Mouse (Mus musculus): ENCODE results near the gene Smarcd2. TPM values are rescaled to one million over a fixed set of nuclear protein-coding genes. Genes with fewer than 3 reads are reported as not detected.

Gene Smarcd2
- polyA plus RNA-seq, 1 experiment from 2014 or later, result 72.4 TPM

GRCm38 (mm10) chr11:106286987-106287386, 14.2 kb upstream of the Smarcd2 start:
- no peak for DNase-seq (ENCODE audit: low spot score)
- Histone ChIP-seq H3K36me3 (ENCODE audit: control insufficient read depth, insufficient read depth, low read length) (no peaks in the 10 kb centered on the region), H3K4me3 (ENCODE audit: low read depth, low read length) (no peak overlapping the region), H3K27ac (ENCODE audit: low read depth) (no peak overlapping the region), H3K4me2 (ENCODE audit: low read length) (no peak overlapping the region), H3K27me3 (replicated peaks; ENCODE audit: control insufficient read depth, insufficient read depth, low read length) (no peaks in the 10 kb centered on the region), H3K9ac (ENCODE audit: low read length) (no peak overlapping the region), H3K4me1 (replicated peaks; ENCODE audit: control insufficient read depth, insufficient read depth, low read length) (no peaks in the 10 kb centered on the region), H3K9me3 (ENCODE audit: control insufficient read depth, low read length) (no peaks in the 10 kb centered on the region)
- WGBS, result 59% methylated on average over 11 of the region's 11 CpGs
- ATAC-seq (replicated peaks; ENCODE audit: low FRiP score, low TSS enrichment, low read depth), result no peak

GRCm38 (mm10) chr11:106286206-106286605, 13.4 kb upstream of the Smarcd2 start:
- H3K36me3 ChIP-seq (ENCODE audit: control insufficient read depth, insufficient read depth, low read length), result no peaks in the 10 kb centered on the region
- WGBS, result 89% methylated on average over 7 of the region's 7 CpGs
- no peaks in the 10 kb centered on the region for H3K27me3 ChIP-seq (replicated peaks; ENCODE audit: control insufficient read depth, insufficient read depth, low read length)
- H3K4me1 ChIP-seq (replicated peaks; ENCODE audit: control insufficient read depth, insufficient read depth, low read length), result no peaks in the 10 kb centered on the region
- ATAC-seq (replicated peaks; ENCODE audit: low FRiP score, low TSS enrichment, low read depth), result no peak
- no peak overlapping the region for H3K27ac ChIP-seq (ENCODE audit: low read depth)
- DNase-seq (ENCODE audit: low spot score), result no peak
- H3K4me3 ChIP-seq (ENCODE audit: low read depth, low read length), result no peak overlapping the region
- H3K9me3 ChIP-seq (ENCODE audit: control insufficient read depth, low read length), result no peaks in the 10 kb centered on the region
- no peak overlapping the region for H3K9ac ChIP-seq (ENCODE audit: low read length)
- no peak overlapping the region for H3K4me2 ChIP-seq (ENCODE audit: low read length)

- ATAC-seq (replicated peaks; ENCODE audit: low FRiP score, low TSS enrichment, low read depth) (no peak), DNase-seq (ENCODE audit: low spot score) (no peak)
- no peak overlapping the region for H3K27ac ChIP-seq (ENCODE audit: low read depth)
- H3K4me3 ChIP-seq (ENCODE audit: low read depth, low read length), result no peak overlapping the region
- H3K27me3 ChIP-seq (replicated peaks; ENCODE audit: control insufficient read depth, insufficient read depth, low read length), result no peaks in the 10 kb centered on the region
- no peak overlapping the region for H3K4me2 ChIP-seq (ENCODE audit: low read length)
- H3K9ac ChIP-seq (ENCODE audit: low read length), result no peak overlapping the region
- H3K4me1 ChIP-seq (replicated peaks; ENCODE audit: control insufficient read depth, insufficient read depth, low read length), result no peaks in the 10 kb centered on the region
- 66% methylated on average over 8 of the region's 8 CpGs for WGBS
- no peaks in the 10 kb centered on the region for H3K9me3 ChIP-seq (ENCODE audit: control insufficient read depth, low read length)
- no peaks in the 10 kb centered on the region for H3K36me3 ChIP-seq (ENCODE audit: control insufficient read depth, insufficient read depth, low read length)
These were observed 11.4 kb upstream of the Smarcd2 start for GRCm38 (mm10) chr11:106284126-106284525.

GRCm38 (mm10) chr11:106283371-106283770, 10.6 kb upstream of the Smarcd2 start:
- 85% methylated on average over 4 of the region's 4 CpGs for WGBS
- no peaks in the 10 kb centered on the region for H3K27me3 ChIP-seq (replicated peaks; ENCODE audit: control insufficient read depth, insufficient read depth, low read length)
- no peaks in the 10 kb centered on the region for H3K36me3 ChIP-seq (ENCODE audit: control insufficient read depth, insufficient read depth, low read length)
- no peak overlapping the region for H3K4me3 ChIP-seq (ENCODE audit: low read depth, low read length)
- DNase-seq (ENCODE audit: low spot score) (no peak), ATAC-seq (replicated peaks; ENCODE audit: low FRiP score, low TSS enrichment, low read depth) (no peak)
- H3K9ac ChIP-seq (ENCODE audit: low read length), result no peak overlapping the region
- H3K4me1 ChIP-seq (replicated peaks; ENCODE audit: control insufficient read depth, insufficient read depth, low read length), result no peaks in the 10 kb centered on the region
- H3K27ac ChIP-seq (ENCODE audit: low read depth), result no peak overlapping the region
- no peaks in the 10 kb centered on the region for H3K9me3 ChIP-seq (ENCODE audit: control insufficient read depth, low read length)
- H3K4me2 ChIP-seq (ENCODE audit: low read length), result no peak overlapping the region

- DNase-seq (ENCODE audit: low spot score), result no peak
- H3K4me1 ChIP-seq (replicated peaks; ENCODE audit: control insufficient read depth, insufficient read depth, low read length), result no peaks in the 10 kb centered on the region
- 77% methylated on average over 6 of the region's 6 CpGs for WGBS
- no peaks in the 10 kb centered on the region for H3K9me3 ChIP-seq (ENCODE audit: control insufficient read depth, low read length)
- H3K27ac ChIP-seq (ENCODE audit: low read depth), result no peak overlapping the region
- ATAC-seq (replicated peaks; ENCODE audit: low FRiP score, low TSS enrichment, low read depth), result no peak
- no peak overlapping the region for H3K4me3 ChIP-seq (ENCODE audit: low read depth, low read length)
- no peak overlapping the region for H3K4me2 ChIP-seq (ENCODE audit: low read length)
- no peak overlapping the region for H3K9ac ChIP-seq (ENCODE audit: low read length)
- H3K27me3 ChIP-seq (replicated peaks; ENCODE audit: control insufficient read depth, insufficient read depth, low read length), result no peaks in the 10 kb centered on the region
- H3K36me3 ChIP-seq (ENCODE audit: control insufficient read depth, insufficient read depth, low read length), result no peaks in the 10 kb centered on the region
These were observed 9.7 kb upstream of the Smarcd2 start for GRCm38 (mm10) chr11:106282452-106282851.

- peak; percentile 100 for DNase-seq (ENCODE audit: low spot score)
- Histone ChIP-seq H3K9ac (ENCODE audit: low read length) (no peak within 1 kb of the TSS), H3K9me3 (ENCODE audit: control insufficient read depth, low read length) (no peaks in the 10 kb centered on the region), H3K36me3 (ENCODE audit: control insufficient read depth, insufficient read depth, low read length) (no peaks in the 10 kb centered on the region), H3K27me3 (replicated peaks; ENCODE audit: control insufficient read depth, insufficient read depth, low read length) (no peaks in the 10 kb centered on the region), H3K27ac (ENCODE audit: low read depth) (no peak within 1 kb of the TSS), H3K4me2 (ENCODE audit: low read length) (peak within 1 kb of the TSS; percentile 50), H3K4me3 (ENCODE audit: low read depth, low read length) (peak within 1 kb of the TSS; percentile 18; the same call in 1 of the 2 replicates), H3K4me1 (replicated peaks; ENCODE audit: control insufficient read depth, insufficient read depth, low read length) (peaks cover 25% of the 10 kb centered on the region)
- no peak; the same call in 1 of the 2 replicates for ATAC-seq (replicated peaks; ENCODE audit: low FRiP score, low TSS enrichment, low read depth)
- WGBS, result 8% methylated on average over 25 of the region's 25 CpGs
These were observed 3.7 kb upstream of the Smarcd2 start, which contains the start of gene Tcam1 for GRCm38 (mm10) chr11:106276454-106276853. Tcam1 (plus strand) TSS chr11:106276672.

- 53% methylated on average over 7 of the region's 7 CpGs for WGBS
- peak overlapping the region; percentile 11; the same call in 1 of the 2 replicates for H3K27ac ChIP-seq (ENCODE audit: low read depth)
- H3K9me3 ChIP-seq (ENCODE audit: control insufficient read depth, low read length), result no peaks in the 10 kb centered on the region
- H3K27me3 ChIP-seq (replicated peaks; ENCODE audit: control insufficient read depth, insufficient read depth, low read length), result no peaks in the 10 kb centered on the region
- H3K9ac ChIP-seq (ENCODE audit: low read length), result no peak overlapping the region
- DNase-seq (ENCODE audit: low spot score) (no peak), ATAC-seq (replicated peaks; ENCODE audit: low FRiP score, low TSS enrichment, low read depth) (no peak)
- H3K4me2 ChIP-seq (ENCODE audit: low read length), result no peak overlapping the region
- no peaks in the 10 kb centered on the region for H3K36me3 ChIP-seq (ENCODE audit: control insufficient read depth, insufficient read depth, low read length)
- H3K4me3 ChIP-seq (ENCODE audit: low read depth, low read length), result no peak overlapping the region
- peaks cover 33% of the 10 kb centered on the region for H3K4me1 ChIP-seq (replicated peaks; ENCODE audit: control insufficient read depth, insufficient read depth, low read length)
These were observed 2.2 kb upstream of the Smarcd2 start for GRCm38 (mm10) chr11:106274971-106275411.

- ATAC-seq (replicated peaks; ENCODE audit: low FRiP score, low TSS enrichment, low read depth), result no peak
- 82% methylated on average over 1 of the region's 1 CpGs for WGBS
These were observed 1.6 kb upstream of the Smarcd2 start for GRCm38 (mm10) chr11:106274374-106274773.

GRCm38 (mm10) chr11:106273811-106274210, 1.0 kb upstream of the Smarcd2 start:
- Histone ChIP-seq H3K9ac (ENCODE audit: low read length) (no peak overlapping the region; the same call in 1 of the 2 replicates), H3K4me1 (replicated peaks; ENCODE audit: control insufficient read depth, insufficient read depth, low read length) (peaks cover 42% of the 10 kb centered on the region), H3K4me2 (ENCODE audit: low read length) (peak overlapping the region; percentile 62), H3K4me3 (ENCODE audit: low read depth, low read length) (no peak overlapping the region), H3K36me3 (ENCODE audit: control insufficient read depth, insufficient read depth, low read length) (no peaks in the 10 kb centered on the region), H3K27ac (ENCODE audit: low read depth) (no peak overlapping the region), H3K9me3 (ENCODE audit: control insufficient read depth, low read length) (no peaks in the 10 kb centered on the region), H3K27me3 (replicated peaks; ENCODE audit: control insufficient read depth, insufficient read depth, low read length) (no peaks in the 10 kb centered on the region)
- ATAC-seq (replicated peaks; ENCODE audit: low FRiP score, low TSS enrichment, low read depth) (no peak), DNase-seq (ENCODE audit: low spot score) (no peak)
- WGBS, result 93% methylated on average over 6 of the region's 6 CpGs

More at GRCm38 (mm10) chr11:106274374-106274773, 1.6 kb upstream of the Smarcd2 start:
- Histone ChIP-seq H3K27me3 (replicated peaks; ENCODE audit: control insufficient read depth, insufficient read depth, low read length) (no peaks in the 10 kb centered on the region), H3K4me2 (ENCODE audit: low read length) (no peak overlapping the region), H3K4me3 (ENCODE audit: low read depth, low read length) (no peak overlapping the region), H3K9ac (ENCODE audit: low read length) (no peak overlapping the region), H3K27ac (ENCODE audit: low read depth) (peak overlapping the region; percentile 11; the same call in 1 of the 2 replicates), H3K36me3 (ENCODE audit: control insufficient read depth, insufficient read depth, low read length) (no peaks in the 10 kb centered on the region), H3K4me1 (replicated peaks; ENCODE audit: control insufficient read depth, insufficient read depth, low read length) (peaks cover 37% of the 10 kb centered on the region), H3K9me3 (ENCODE audit: control insufficient read depth, low read length) (no peaks in the 10 kb centered on the region)
- DNase-seq (ENCODE audit: low spot score), result no peak
